Mouse (Mus musculus) left cerebral cortex, adult 11 months (tissue): ENCODE data around the gene Chsy1.
A peak's percentile ranks its signal among the peaks of the same experiment; 100 is the strongest.

ENCODE experiments used
- DNase-seq: peaks from one replicate; pipeline ENCODE4 v3.0.0; 2022; ENCODE audit warnings: low spot score

Gene Chsy1

DNA sequence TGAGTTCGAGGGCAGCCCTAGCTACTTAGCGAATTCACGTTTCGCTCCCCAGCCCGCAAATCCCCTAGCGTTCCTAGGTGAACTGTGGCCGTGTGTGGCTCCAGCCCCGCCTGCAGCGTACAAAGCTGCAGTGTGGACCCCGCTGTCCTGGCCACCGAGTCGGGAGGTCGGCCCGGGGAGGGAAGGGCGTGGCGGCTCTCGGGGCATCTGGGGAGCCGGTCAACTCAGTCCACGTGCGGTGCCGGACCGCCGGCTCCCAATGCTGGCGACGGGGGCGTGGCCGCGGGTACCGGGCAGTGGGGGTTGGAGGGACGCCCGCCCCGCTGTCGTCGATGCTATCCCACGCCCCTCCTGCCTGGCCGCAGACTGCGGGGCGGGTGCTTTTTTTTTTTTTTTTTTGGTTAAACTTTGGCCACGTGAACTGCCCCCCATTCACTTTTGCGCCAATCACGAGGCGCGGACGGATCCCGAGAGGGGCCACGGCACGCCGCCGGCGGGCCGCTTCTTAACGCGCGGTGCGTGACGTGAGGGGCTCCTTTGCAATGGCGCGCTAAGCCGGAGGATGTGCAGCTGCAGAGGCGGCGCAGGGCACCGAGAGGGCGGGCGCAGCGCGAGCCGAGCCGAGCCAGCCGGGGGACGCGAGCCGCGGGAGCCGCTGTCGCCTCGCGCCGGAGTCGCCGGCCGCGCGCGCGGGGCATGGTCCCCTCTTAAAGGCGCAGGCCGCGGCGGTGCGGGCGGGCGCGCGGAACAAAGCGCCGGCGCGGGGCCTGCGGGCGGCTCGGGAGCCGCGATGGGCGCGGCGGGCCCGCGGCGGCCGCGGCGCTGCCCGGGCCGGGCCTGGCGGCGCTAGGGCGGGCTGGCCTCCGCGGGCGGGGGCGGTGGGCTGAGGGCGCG lies at the start of gene Chsy1:
Chsy1 (plus strand) TSS at position 555 of the 894 bp plus-strand sequence.
- peak; percentile 79 for DNase-seq

DNA sequence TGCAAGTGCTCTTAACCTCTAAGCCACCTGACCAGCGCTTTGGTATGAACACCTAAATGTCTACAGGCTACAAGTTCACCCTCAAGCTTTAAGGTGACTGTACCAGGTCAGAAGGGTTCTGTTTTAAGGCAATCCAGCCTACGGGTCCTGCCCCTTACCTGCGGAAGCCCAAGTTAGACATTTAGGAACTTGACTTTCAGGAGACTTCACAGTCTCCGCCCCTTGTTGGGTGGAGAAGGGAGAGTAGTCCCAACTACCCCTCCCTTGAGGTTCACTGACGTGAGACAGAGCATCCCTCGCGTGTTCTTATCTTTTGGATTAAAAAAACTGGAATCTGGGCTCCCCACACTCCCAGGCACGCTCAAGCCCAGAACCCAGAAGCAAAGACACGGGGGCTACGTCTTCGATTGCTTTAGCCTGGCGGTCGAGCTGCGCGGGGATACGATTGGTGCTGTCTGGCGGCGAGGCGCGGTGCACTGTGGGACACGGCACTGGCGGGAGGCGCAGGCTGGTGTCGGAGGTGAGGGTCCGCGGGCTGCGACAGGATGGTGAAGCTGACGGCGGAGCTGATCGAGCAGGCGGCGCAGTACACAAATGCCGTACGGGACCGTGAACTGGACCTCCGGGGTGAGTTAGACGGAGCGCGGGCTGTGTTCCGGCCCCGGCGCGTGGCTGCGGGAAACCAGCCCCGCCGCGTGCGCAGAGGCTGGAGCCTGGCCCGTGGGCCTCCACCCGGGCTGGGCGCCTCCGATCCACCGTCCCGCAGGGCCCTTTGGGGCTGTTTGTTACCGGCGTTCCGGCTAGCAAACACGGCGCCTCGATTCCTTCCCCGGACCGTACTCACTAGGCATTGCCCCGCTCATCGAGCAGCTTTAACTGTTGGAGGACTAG lies 49.0 kb upstream of the Chsy1 start:
- DNase-seq, result peak; percentile 70

DNA sequence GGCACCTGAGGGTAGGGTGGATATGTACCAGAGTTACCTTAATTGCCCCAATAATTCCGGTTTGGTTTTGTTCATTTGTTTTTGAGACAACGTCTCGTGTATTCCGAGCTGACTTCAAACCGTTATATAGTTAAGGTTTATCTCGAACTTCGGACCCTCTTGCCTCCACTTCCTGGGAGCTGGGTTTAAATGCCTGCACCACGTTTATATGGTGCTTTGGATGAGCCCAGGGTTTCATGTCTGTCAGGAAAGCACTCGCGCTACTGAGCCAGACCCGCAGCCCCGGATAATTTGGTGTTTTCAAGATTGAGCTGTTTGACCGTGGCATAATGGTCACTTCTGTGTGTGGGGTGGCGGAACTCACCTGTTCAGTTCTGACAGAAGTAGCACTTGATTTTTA lies 48.3 kb upstream of the Chsy1 start:
- no peak for DNase-seq

DNA sequence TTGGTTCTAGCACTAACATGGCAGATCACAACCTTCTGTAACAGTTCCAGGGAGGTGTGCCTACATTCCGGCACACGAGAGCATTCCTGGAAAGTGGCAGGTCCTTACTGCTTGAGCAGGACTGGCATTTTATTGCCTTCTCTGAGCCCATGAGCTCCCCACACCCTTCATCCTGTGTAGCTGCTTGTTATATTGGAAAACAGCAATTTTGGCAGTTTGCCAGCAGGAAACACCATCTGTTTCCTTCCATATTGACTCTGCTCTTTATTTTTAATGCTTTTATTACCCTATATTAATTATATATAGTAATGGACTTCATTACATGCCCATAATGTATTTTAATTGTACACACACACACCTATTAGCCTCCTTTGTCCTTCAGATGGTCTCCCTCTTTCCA lies 32.9 kb upstream of the Chsy1 start:
- DNase-seq, result no peak

DNA sequence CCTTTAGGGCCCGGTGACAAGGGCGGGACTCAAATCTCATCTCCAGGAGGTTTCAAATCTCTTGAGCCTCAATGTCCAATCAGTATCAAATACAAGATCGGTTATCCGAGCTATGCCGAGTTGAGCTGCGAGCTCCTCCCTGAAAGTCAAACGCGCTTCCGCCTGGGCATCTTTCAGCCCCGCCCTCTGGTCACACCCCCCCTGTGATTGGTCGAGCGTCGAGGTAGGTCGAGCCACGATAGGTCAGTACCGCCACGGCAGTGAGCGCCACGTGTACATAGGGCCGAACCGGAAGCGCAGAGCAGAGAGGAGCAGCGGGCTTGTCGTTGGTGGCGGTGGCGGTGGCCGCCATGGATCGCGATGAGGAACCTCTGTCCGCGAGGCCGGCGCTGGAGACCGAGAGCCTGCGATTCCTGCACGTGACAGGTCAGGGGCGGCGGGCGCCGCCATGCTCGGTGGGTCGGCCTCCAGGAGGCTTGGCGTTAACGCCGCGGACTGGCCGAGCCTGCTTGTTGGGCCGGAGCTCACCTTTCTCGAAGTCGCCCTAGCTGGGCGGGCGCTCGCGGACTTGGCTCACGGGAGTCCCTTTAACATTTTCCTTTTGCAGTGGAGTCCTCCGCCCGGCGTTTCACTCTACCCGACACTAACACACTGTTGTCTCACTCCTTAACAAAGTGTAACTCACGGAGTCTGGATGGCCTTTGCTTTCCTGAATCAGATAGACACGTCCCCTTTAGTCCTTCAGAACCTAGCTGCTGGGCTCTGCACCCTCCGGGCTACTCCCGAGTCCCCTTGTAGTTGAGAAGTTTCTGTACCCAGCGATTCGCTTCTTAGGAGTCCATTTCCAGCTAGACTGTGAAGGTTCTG lies 29.7 kb upstream of the Chsy1 start, which contains the start of gene Selenos:
Selenos (plus strand) TSS at position 286 of the 867 bp plus-strand sequence.
- peak; percentile 94 for DNase-seq

DNA sequence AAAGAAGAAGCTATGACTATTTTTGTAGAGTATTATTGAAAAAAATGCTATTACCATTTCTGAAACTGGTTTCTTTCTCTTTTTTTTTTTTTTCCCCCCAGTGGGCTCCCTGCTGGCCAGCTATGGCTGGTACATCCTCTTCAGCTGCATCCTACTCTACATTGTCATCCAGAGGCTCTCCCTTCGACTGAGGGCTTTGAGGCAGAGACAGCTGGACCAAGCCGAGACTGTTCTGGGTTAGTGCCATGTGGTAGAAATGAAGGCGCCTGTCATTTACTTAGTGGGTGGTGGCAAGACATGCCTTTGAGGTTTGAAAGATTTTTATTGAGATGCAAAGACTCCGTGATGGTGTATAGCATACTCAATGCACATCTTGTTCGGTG lies 29.1 kb upstream of the Chsy1 start:
- DNase-seq, result no peak

DNA sequence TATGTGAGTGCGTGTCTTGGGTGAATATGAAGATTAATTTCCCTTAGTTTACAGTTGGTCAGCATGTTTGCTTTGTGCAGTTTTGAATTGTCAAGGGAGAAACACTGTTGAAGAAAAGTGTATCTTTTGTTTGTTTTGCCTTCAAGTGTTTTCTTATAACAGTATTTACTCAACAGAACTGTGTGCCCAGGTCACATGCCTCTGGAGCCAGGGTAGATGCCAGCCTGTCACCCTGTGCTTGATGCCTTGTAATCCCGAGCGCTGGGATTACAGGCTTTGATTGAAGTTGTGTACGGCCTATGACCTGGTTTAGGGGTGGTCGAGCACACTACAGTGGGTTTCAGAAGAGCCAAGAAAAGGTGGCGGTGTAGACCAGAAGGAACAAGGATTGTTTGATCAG lies 25.6 kb upstream of the Chsy1 start:
- no peak for DNase-seq

DNA sequence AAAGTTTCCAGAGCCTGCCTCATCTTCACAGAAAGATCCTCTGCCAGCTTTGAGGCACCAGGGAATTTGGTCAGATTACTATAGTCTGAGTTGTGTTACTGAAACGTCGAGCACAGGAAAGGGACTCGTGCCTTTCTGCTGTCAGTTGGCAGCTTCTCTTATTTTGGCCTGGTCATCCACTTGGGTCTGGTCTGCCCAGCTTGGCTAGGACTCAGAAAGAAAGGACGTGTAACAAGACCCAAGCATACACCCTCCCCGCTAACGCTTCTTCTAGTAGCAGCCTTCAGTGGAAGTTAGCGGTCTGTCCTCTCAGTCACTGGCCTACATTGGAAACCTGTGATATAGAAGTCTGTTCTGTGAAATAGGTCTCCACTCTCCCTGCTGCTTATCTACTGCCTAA lies 24.8 kb upstream of the Chsy1 start:
- DNase-seq, result no peak

DNA sequence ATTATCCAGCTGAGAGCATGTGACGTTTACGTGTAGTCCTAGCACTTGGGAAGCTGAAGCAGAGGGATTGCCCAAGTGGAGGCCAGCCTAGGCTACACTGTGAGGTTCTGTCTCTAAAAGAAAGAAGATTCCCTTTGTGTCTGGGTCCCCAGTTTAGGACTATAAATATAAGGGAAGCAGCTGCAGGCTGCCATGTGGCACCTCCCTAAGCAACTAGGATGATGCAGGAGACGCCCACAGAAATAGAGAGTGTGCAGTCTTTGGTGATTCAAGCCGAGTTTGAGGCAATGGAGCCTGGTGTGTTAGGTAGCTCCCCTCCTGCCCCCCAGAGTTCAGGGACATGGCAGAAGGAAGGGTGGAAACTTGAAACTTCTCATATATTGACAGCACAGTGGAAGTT lies 21.7 kb upstream of the Chsy1 start:
- peak; percentile 36 for DNase-seq

DNA sequence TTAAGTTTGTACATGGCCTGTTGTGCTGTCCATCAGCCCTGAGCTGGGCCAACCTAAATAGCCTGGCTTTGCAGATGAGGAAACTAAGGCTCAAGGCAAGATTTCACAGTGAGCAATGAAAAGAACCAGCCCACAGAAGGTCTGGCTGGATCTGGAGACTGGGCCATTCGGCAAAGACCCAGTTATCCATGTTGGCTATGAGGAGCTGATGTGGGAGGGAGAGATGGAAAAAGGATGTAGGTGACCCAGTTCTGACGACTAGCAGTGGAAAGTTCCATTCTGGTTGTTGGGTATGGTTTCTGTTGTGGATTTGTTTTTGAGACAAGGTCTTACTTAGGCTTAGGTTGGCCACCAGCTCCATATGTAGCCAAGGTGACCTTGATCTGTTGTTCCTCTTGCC lies 21.2 kb upstream of the Chsy1 start:
- DNase-seq, result no peak

DNA sequence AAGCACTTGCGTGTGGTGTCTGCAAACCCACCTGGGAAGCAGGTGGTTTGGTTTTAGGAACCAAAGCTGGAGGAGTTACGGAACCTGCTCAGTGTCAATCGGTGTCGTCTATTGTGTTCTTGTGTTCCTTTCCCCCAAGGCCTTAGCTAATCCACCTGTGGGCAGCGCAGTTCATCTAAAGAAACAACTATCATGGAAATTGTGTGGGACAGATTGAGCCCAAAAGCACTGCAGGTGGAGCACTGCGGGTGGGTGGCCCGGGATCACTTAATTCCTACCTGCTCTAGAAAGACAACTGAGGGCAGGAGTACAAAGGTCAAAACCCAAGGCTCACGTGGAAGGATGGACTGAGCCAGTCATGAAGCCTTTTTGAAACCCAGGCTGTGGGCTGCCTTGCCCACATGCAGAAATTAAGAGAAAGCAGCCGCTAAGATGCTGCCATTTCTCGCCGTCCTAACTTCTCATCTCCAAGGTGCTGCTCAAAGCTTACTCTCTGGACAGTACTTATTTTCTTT lies 18.6 kb upstream of the Chsy1 start:
- no peak for DNase-seq

DNA sequence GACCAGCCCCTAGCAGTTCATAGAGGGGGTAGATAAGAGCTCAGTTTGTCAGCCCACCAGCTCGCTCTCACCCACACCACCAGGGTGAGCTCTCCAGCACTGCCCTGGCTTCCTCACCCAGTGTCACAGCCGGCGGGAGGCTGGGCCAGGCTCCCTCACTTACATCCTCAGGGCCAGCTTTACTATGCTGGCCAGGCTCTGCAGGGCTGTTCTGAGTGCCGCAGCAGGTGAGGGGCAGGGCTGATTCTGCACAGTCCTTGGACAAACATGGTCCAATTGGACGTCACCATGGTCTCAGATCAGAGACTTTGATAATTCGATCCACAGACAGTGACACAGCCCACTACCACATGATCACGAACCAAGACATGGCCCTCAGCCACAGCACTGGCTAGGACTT lies 17.8 kb upstream of the Chsy1 start:
- no peak for DNase-seq

DNA sequence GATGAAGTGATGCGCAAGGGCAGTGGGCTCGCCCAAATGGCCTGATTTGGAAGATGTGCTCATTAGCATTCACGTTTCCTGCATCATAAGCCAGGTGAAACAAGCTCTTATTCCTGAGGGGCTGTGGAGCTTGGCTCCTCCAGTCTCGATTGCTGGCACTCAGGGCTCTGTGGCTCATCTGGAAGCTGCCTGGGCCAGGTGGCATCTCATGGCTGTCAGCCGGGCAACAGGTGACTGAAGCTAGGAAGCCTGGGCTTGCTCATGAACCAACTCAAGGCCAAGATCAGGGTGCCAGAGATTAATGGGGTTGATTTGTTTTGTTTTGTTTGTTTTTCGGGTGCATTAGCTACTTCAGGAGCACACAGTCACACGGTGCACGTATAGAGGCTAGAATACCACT lies 16.7 kb upstream of the Chsy1 start:
- no peak for DNase-seq

DNA sequence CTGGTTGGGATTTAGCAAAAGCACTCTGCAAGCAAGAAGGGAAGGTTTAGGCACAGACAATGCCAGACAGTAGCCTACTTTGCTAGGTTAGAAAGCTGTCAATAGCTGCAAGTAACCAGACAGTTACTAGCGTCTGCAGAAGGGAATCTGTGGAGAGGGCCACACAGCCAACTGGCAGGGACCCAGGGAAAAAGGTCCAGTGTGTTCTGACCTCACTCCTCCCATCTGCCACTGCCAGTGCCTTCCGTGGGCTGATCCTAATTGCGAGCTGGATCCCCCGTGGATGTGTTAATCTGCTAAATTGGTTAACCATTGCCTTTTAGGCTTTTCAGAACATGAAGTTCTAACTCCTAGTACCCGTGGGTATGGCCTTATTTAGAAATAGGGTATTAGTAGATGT lies 15.2 kb upstream of the Chsy1 start:
- no peak for DNase-seq

DNA sequence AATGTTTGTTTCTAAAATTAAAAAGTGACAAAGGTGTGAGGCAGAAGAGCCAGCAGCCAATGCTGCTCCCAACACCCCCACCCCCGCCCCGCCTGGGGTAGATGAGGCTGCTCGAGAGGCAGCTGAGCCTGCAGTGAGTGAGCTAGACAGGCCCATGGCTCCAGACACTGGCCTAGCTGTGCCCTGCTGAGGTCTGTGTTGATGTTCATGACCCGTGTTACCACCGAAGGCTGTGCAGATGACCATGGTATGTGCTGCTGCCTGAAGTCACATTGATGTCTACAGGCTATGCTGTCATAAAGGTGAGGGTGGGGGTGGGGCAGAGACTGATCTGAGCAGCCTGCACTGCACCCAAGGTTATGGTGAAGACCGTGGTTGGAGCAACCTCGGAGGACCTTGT lies 10.5 kb upstream of the Chsy1 start:
- no peak for DNase-seq

DNA sequence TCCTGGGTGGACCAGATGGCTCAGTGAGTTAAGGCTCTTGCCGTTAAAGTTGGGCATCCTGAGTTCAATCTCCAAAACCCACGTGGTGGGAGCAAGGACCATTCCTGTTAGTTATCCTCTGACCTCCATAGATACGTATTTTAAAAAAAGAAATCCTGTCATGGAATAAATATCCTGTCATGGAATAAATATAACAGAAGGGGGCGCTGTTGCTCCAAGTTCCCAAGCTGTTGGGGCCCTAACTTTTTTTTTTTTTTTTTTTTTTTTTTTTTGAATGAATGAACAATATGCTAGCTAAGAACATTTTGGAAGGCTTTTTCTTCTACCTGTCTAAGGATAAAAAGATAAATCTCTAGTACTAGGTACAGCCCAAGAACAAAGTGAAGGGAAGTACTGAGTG lies 7.4 kb upstream of the Chsy1 start:
- DNase-seq, result no peak

DNA sequence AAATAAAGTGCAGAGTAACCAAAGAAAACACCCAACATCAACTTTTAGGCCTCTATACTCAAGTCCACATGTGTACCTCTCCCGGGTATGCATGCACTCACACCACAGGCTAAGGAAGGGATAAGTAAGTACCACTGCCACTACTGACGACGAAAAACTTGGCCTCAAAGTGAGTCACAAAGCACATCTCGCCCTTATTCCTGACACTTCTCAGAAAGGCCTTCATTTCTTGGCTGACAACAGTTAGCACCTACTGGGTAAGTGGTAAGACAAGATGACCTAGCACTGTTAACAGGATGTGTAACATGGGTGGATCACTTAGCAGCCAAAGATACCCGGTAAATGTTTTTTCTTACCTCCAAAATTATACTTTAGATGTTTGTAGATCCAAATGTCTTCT lies 4.8 kb upstream of the Chsy1 start:
- no peak for DNase-seq

DNA sequence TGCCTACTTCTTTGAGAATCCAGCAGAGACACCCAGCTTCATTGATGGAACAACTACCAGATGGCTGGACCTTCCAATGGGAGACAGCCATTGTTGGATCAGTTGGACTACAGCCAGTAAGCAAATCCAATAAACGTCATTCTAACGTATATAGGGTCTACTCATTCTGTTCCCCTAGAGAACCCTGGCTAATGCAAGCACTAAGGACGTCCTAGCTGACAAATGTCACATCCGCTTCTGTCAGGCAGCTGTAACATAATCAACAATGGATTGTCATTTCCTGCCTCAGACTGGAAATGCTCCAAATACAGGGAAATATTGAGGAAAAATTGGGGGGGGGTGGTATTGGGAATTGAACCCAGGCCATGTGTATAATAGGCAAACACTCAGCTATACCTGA lies 3.5 kb upstream of the Chsy1 start:
- DNase-seq, result no peak

DNA sequence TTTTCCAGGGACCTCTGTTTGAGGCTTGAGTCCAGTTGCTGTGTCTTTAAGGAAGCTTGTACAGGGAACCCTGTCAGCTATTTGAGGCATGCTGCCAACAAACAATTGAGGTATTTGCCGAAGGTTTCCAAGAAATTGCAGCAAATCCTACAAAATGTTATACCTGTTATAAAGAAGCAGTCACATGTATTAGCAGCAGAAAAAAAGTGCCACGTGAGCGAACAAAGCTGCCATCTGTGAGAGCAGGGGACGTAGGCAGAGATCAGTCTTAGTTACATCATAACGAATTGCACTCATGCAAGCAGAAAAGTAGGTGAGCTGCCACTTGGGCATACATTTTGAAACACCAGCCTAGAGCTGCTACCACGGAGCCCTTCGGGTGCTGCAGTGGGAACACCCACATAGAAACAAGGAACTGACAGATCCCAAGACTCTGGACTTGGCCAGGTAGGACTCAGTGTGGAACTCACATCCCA lies 2.7 kb upstream of the Chsy1 start:
- DNase-seq, result no peak

DNA sequence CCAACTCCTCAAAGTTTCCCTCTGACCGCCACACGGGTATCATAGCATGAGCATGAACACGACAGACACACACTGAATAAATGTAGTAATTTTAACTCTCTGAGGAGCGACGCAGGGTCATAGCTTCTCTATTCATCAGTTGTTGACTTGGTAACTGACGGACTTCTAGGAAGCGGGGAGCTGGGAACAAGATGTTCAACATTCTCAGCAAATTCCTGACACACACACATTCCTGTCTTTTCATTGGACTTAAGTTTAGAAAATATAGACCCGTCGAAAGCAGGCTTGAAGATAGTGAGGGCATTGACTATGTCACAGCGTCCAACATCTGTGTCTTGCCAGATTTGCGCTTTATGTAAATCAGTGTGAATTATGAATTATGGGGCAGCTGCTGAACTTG lies 2.1 kb upstream of the Chsy1 start:
- DNase-seq, result no peak

DNA sequence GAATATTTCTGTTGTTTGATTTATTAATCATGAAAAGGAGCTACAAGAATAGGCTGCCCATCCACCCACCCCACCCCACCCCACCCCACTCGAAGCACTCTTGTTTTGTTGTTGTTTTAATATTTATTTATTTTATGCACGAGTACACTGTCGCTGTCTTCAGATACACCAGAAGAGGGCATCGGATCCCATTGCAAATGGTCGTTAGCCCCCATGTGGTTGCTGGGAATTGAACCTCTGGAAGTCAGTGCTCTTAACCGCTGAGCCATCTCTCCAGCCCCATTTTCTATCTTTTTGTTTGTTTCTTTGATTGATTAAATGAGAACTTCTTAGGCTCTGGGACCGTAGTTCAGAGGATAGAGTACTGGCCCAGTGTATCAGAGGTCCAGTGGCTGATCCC lies 1.4 kb upstream of the Chsy1 start:
- no peak for DNase-seq
